ENCODE assay signal across 23 mouse cellular contexts in the genomic region with DNA sequence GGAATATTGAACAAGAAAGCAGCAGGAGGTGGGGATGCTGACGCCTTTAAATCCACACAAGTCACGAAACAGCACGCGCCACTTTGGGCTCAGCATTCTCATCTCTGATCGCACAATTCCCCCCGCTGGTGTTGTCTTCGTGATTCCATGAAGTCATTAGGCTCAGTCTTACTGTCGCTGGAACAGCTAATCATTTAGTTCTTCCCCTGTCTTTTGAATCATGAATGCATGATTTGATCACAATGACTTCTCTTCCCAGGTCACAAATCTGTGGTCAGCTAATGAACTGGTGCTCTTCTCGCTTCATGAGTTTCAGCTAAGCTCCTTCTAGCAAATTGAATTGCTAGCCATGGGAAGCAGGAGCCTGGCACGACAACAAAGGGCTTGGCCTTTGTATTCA. TPM values are rescaled to one million over a fixed set of nuclear protein-coding genes. Genes with fewer than 3 reads are reported as not detected.
DNase-seq lines count a peak whose midpoint lies in the region; ATAC-seq lines count a peak whose summit lies in the region.
"Had no signal": no experiment of that assay in that cellular context is flagged by ENCODE, and none has a peak within 500 bp of the region (broad histone marks: within the 10 kb centered on the region; RNA-seq: fewer than 3 reads in every experiment).

No protein-coding gene starts in this region.

- no peak overlapping the region for H3K4me3 ChIP-seq in hindbrain, embryonic 15.5 days
- no peak overlapping the region for H3K4me3 ChIP-seq in hindbrain, embryonic 13.5 days
- no peak overlapping the region for H3K4me3 ChIP-seq in midbrain, embryonic 14.5 days (replicated peaks; ENCODE audit: low read depth, low read length)
- no peak overlapping the region for H3K4me3 ChIP-seq in liver, embryonic 12.5 days
- H3K4me3 ChIP-seq: embryonic facial prominence, embryonic 13.5 days; lung, embryonic 15.5 days; megakaryocyte, embryonic 14.5 days; neural tube, embryonic 12.5 days had no signal

- H3K9ac ChIP-seq in hindbrain, embryonic 15.5 days: no peak overlapping the region
- H3K9ac ChIP-seq in hindbrain, embryonic 13.5 days: no peak overlapping the region
- H3K9ac ChIP-seq in midbrain, embryonic 14.5 days (replicated peaks; ENCODE audit: low read length): no peak overlapping the region
- H3K9ac ChIP-seq in liver, embryonic 12.5 days: no peak overlapping the region
- H3K9ac ChIP-seq: embryonic facial prominence, embryonic 13.5 days; liver, embryonic 14.5 days; lung, embryonic 15.5 days; neural tube, embryonic 12.5 days had no signal

- no peak for ATAC-seq in hindbrain, embryonic 15.5 days (ENCODE audit: low FRiP score, low read depth)
- no peak for ATAC-seq in hindbrain, embryonic 13.5 days (ENCODE audit: low FRiP score)
- ATAC-seq in midbrain, embryonic 14.5 days (ENCODE audit: low FRiP score, low TSS enrichment): no peak
- no peak for ATAC-seq in liver, embryonic 12.5 days

- H3K36me3 ChIP-seq in hindbrain, embryonic 15.5 days: no peaks in the 10 kb centered on the region
- H3K36me3 ChIP-seq in hindbrain, embryonic 13.5 days: no peaks in the 10 kb centered on the region
- no peaks in the 10 kb centered on the region for H3K36me3 ChIP-seq in midbrain, embryonic 14.5 days (ENCODE audit: control insufficient read depth, insufficient read depth, low read length)
- no peaks in the 10 kb centered on the region for H3K36me3 ChIP-seq in liver, embryonic 12.5 days
- H3K36me3 ChIP-seq: embryonic facial prominence, embryonic 13.5 days; lung, embryonic 15.5 days; neural tube, embryonic 12.5 days had no signal

- intact Hi-C loops in heart, postnatal 36 days (cut with DNase I): no loop called here

- H3K4me1 ChIP-seq in hindbrain, embryonic 15.5 days (replicated peaks): no peaks in the 10 kb centered on the region
- 0 out of 2 replicates have a peak, but pooled peaks cover 8% of the 10 kb centered on the region for H3K4me1 ChIP-seq in hindbrain, embryonic 13.5 days (replicated peaks)
- no peaks in the 10 kb centered on the region for H3K4me1 ChIP-seq in midbrain, embryonic 14.5 days (ENCODE audit: control insufficient read depth, insufficient read depth, low read length)
- H3K4me1 ChIP-seq in liver, embryonic 12.5 days: no peaks in the 10 kb centered on the region
- H3K4me1 ChIP-seq: embryonic facial prominence, embryonic 13.5 days; lung, embryonic 15.5 days; neural tube, embryonic 12.5 days had no signal

- peak overlapping the region; percentile 15; the same call in 1 of the 2 replicates for H3K4me2 ChIP-seq in hindbrain, embryonic 15.5 days
- no peak overlapping the region for H3K4me2 ChIP-seq in hindbrain, embryonic 13.5 days
- H3K4me2 ChIP-seq in midbrain, embryonic 14.5 days (ENCODE audit: low read length): peak overlapping the region; percentile 13; the same call in 1 of the 2 replicates
- H3K4me2 ChIP-seq in liver, embryonic 12.5 days: no peak overlapping the region
- H3K4me2 ChIP-seq: embryonic facial prominence, embryonic 13.5 days; heart, embryonic 11.5 days; lung, embryonic 15.5 days; neural tube, embryonic 12.5 days had no signal

- H3K27ac ChIP-seq in hindbrain, embryonic 15.5 days (replicated peaks): no peak overlapping the region
- no peak overlapping the region for H3K27ac ChIP-seq in hindbrain, embryonic 13.5 days
- no peak overlapping the region for H3K27ac ChIP-seq in midbrain, embryonic 14.5 days (replicated peaks; ENCODE audit: low read depth, low read length)
- H3K27ac ChIP-seq in liver, embryonic 12.5 days: no peak overlapping the region
- H3K27ac ChIP-seq: embryonic facial prominence, embryonic 13.5 days; liver, embryonic 14.5 days; lung, embryonic 15.5 days; neural tube, embryonic 12.5 days had no signal

- WGBS in hindbrain, embryonic 15.5 days: 25% methylated on average over 10 of the region's 10 CpGs
- WGBS in hindbrain, embryonic 13.5 days: 33% methylated on average over 10 of the region's 10 CpGs
- 23% methylated on average over 10 of the region's 10 CpGs for WGBS in midbrain, embryonic 14.5 days
- WGBS in liver, embryonic 12.5 days (ENCODE audit: insufficient replicate concordance): 68% methylated on average over 10 of the region's 10 CpGs

- 0 out of 2 replicates have a peak, but pooled peaks cover 2% of the 10 kb centered on the region for H3K27me3 ChIP-seq in hindbrain, embryonic 15.5 days
- H3K27me3 ChIP-seq in hindbrain, embryonic 13.5 days: peaks cover 19% of the 10 kb centered on the region
- H3K27me3 ChIP-seq in midbrain, embryonic 14.5 days (ENCODE audit: control insufficient read depth, insufficient read depth, low read length): no peaks in the 10 kb centered on the region
- H3K27me3 ChIP-seq in liver, embryonic 12.5 days (replicated peaks): no peaks in the 10 kb centered on the region
- H3K27me3 ChIP-seq: lung, embryonic 15.5 days; neural tube, embryonic 12.5 days had no signal

- DNase-seq in embryo, embryonic 10 days (ENCODE audit: low spot score): peak; percentile 47
- no peak for DNase-seq in embryo, embryonic 9.5 days (ENCODE audit: extremely low spot score)
- peak; percentile 45 for DNase-seq in embryo, embryonic 10.5 days (ENCODE audit: low spot score)
- DNase-seq in midbrain, embryonic 14.5 days: peak; percentile 25
- no peak for DNase-seq in heart, postnatal 36 days
- DNase-seq: adrenal gland, postnatal 25 days; cerebellum, adult 9-10 months; gastrocnemius, postnatal 10 days; heart, adult 11 months; kidney, adult 11 months; kidney, postnatal 4 days; lung, postnatal 36 days; right cerebral cortex, postnatal 4 days; thymus, postnatal 14 days had no signal

- H3K9me3 ChIP-seq in hindbrain, embryonic 15.5 days: no peaks in the 10 kb centered on the region
- no peaks in the 10 kb centered on the region for H3K9me3 ChIP-seq in hindbrain, embryonic 13.5 days
- H3K9me3 ChIP-seq in midbrain, embryonic 14.5 days (ENCODE audit: control insufficient read depth, low read length): no peaks in the 10 kb centered on the region
- no peaks in the 10 kb centered on the region for H3K9me3 ChIP-seq in liver, embryonic 12.5 days (replicated peaks)
- H3K9me3 ChIP-seq: embryonic facial prominence, embryonic 13.5 days; lung, embryonic 15.5 days; neural tube, embryonic 12.5 days had no signal

RNA-seq across cellular contexts. Expression of gene Stk26, which starts 42.3 kb away (rescaled TPM):
- 0.62 and 0.67 TPM in 2 replicates for polyA plus RNA-seq in hindbrain, embryonic 15.5 days (2015; fragmentation: Nextera tagmentation; extraction: Ambion mirVana)
- polyA plus RNA-seq in hindbrain, embryonic 13.5 days (2015; fragmentation: Nextera tagmentation; extraction: Ambion mirVana): 0.70 and 0.96 TPM in 2 replicates
- 0.17 and 0.30 TPM in 2 replicates for polyA plus RNA-seq in midbrain, embryonic 14.5 days (2014; fragmentation: Nextera tagmentation; extraction: Ambion mirVana)
- 1 to 10 TPM; 1.8 to 2.4 TPM for total RNA-seq in heart, postnatal 36 days (2021)
- polyA plus RNA-seq in liver, embryonic 12.5 days (2016; fragmentation: Nextera tagmentation; extraction: Ambion mirVana): 4.0 and 4.5 TPM in 2 replicates

Comparison
In these comparisons a context has a peak if more than half of its experiments do, and no peak if none do; other contexts are left out.
1. DNase-seq: peak in embryo, embryonic 10 days (single experiment), embryo, embryonic 10.5 days (single experiment) and midbrain, embryonic 14.5 days (single experiment); none in embryo, embryonic 9.5 days (single experiment) and heart, postnatal 36 days (0 of 2).
2. H3K4me2 ChIP-seq: peak in hindbrain, embryonic 15.5 days (single experiment) and midbrain, embryonic 14.5 days (single experiment); none in hindbrain, embryonic 13.5 days (single experiment) and liver, embryonic 12.5 days (single experiment).